22 mouse cellular contexts compared by ENCODE assay signal in genomic region chr6:146005935-146006564, GRCm38 (mm10).
DNase-seq lines count a peak whose midpoint lies in the region; TF ChIP-seq lines count a peak whose summit lies in the region.
"Had no signal": no experiment of that assay in that cellular context is flagged by ENCODE, and none has a peak within 500 bp of the region (broad histone marks: within the 10 kb centered on the region; RNA-seq: fewer than 3 reads in every experiment).

No protein-coding gene starts in this region.

- no peak for TF ChIP-seq RAD21 in CH12.LX (IDR thresholded peaks at IDR 0.05; ENCODE audit: low read depth, low read length)

- H3K79me2 ChIP-seq in C2C12 (ENCODE audit: control insufficient read depth, insufficient read depth) = no peaks in the 10 kb centered on the region
- no peaks in the 10 kb centered on the region for H3K79me2 ChIP-seq in CH12.LX (replicated peaks; ENCODE audit: control insufficient read depth, extremely low read depth, insufficient read depth, poor library complexity, severe bottlenecking)
- H3K79me2 ChIP-seq in myocyte (ENCODE audit: control insufficient read depth, insufficient read depth) = no peaks in the 10 kb centered on the region

- dilution Hi-C loops in CH12.LX (cut with MboI; ENCODE audit: extremely low pct_ligation_motif_present, extremely low pct_unique_long_range_greater_than_20kb, low sequenced_read_pairs) = no loop called here

- H3K27ac ChIP-seq in CH12.LX (ENCODE audit: insufficient read depth, low read depth) = peak overlapping the region; percentile 10; the same call in 1 of the 2 replicates
- H3K27ac ChIP-seq: embryonic facial prominence, embryonic 12.5 days; forebrain, embryonic 13.5 days; stomach, embryonic 15.5 days had no signal

- no peak overlapping the region for H3K9ac ChIP-seq in CH12.LX (ENCODE audit: insufficient read depth, low read depth)
- H3K9ac ChIP-seq: embryonic facial prominence, embryonic 12.5 days; forebrain, embryonic 13.5 days; heart, embryonic 12.5 days; stomach, embryonic 15.5 days had no signal

- in situ Hi-C loops in CH12.LX (cut with MboI; ENCODE audit: low pct_ligation_motif_present, low pct_unique_long_range_greater_than_20kb, low sequenced_read_pairs) = no loop called here

- TF ChIP-seq POLR2A in CH12.LX (IDR thresholded peaks at IDR 0.05; ENCODE audit: low read depth, low read length) (no peak), myocyte (IDR thresholded peaks at IDR 0.05; ENCODE audit: insufficient read length, low read depth) (no peak)

- intact Hi-C loops in heart, postnatal 25 days (cut with DNase I) = no loop called here

- peaks cover 50 to 83% of the 10 kb centered on the region in 2 experiments for H3K4me1 ChIP-seq in CH12.LX (ENCODE audit: control insufficient read depth in 1 of 2, insufficient read depth in 2 of 2)
- H3K4me1 ChIP-seq: stomach, embryonic 15.5 days had no signal

- H3ac ChIP-seq in C2C12 (ENCODE audit: control insufficient read depth, insufficient read length, low read depth) (no peak overlapping the region), myocyte (ENCODE audit: control insufficient read depth, insufficient read length) (no peak overlapping the region)

- peak; percentile 85 for TF ChIP-seq EP300 in CH12.LX (IDR thresholded peaks at IDR 0.05; ENCODE audit: low read length)

- H3K36me3 ChIP-seq in C2C12 (ENCODE audit: control insufficient read depth, insufficient read depth) (no peaks in the 10 kb centered on the region), CH12.LX (replicated peaks in 1 of 2; ENCODE audit: control insufficient read depth in 1 of 2, insufficient read depth in 1 of 2, low read length in 1 of 2) (peaks cover 0 to 15% of the 10 kb centered on the region in 2 experiments), myocyte (ENCODE audit: control insufficient read depth, insufficient read depth) (no peaks in the 10 kb centered on the region)
- H3K36me3 ChIP-seq: embryonic facial prominence, embryonic 12.5 days; heart, embryonic 12.5 days; stomach, embryonic 15.5 days had no signal

- H3K4me3 ChIP-seq in C2C12 (ENCODE audit: insufficient read depth, poor library complexity, severe bottlenecking) = no peak overlapping the region
- H3K4me3 ChIP-seq in CH12.LX (replicated peaks in 1 of 3; ENCODE audit: low read depth in 2 of 3, low read length in 2 of 3, poor library complexity in 1 of 3) = peak overlapping the region in 1 of 3 experiments; percentile 10
- peak overlapping the region; percentile 17 for H3K4me3 ChIP-seq in myocyte
- H3K4me3 ChIP-seq: embryonic facial prominence, embryonic 12.5 days; erythroblast, embryonic 14.5 days; forebrain, embryonic 13.5 days; heart, embryonic 12.5 days; stomach, embryonic 15.5 days had no signal

- H3K27me3 ChIP-seq in C2C12 (ENCODE audit: control insufficient read depth, insufficient read depth, insufficient read length) = no peaks in the 10 kb centered on the region
- H3K27me3 ChIP-seq in CH12.LX (replicated peaks) = no peaks in the 10 kb centered on the region
- H3K27me3 ChIP-seq in myocyte (ENCODE audit: control insufficient read depth, insufficient read depth, insufficient read length) = no peaks in the 10 kb centered on the region
- H3K27me3 ChIP-seq: embryonic facial prominence, embryonic 12.5 days; forebrain, embryonic 13.5 days; heart, embryonic 12.5 days; stomach, embryonic 15.5 days had no signal

- peak; percentile 91 for DNase-seq in heart, adult 11 months
- no peak for DNase-seq in heart, postnatal 25 days (ENCODE audit: low spot score)
- DNase-seq in CH12.LX (ENCODE audit: extremely low read depth) = peak; percentile 45
- DNase-seq in urinary bladder, postnatal 10 days (ENCODE audit: low spot score) = no peak
- DNase-seq in adrenal gland, adult (ENCODE audit: inconsistent age in 2 of 2, low spot score in 1 of 2) = no peak
- DNase-seq: adrenal gland, adult 2 months; cerebellum, adult 18-20 months; cerebellum, postnatal 14 days; heart, adult 18-20 months; heart, postnatal 10 days; kidney, adult 11 months; left cerebral cortex, postnatal 4 days; lung, postnatal 4 days; thymus, adult 18-20 months; thymus, postnatal 4 days had no signal

- H3K79me3 ChIP-seq in C2C12 (ENCODE audit: low read depth) = no peaks in the 10 kb centered on the region

- H3K9me3 ChIP-seq in CH12.LX (replicated peaks; ENCODE audit: low read length) = no peaks in the 10 kb centered on the region
- H3K9me3 ChIP-seq: embryonic facial prominence, embryonic 12.5 days; forebrain, embryonic 13.5 days; heart, embryonic 12.5 days; stomach, embryonic 15.5 days had no signal

- TF ChIP-seq CTCF in C2C12 (IDR thresholded peaks at IDR 0.05; ENCODE audit: control insufficient read depth, insufficient read depth, insufficient read length) = no peak
- no peak for TF ChIP-seq CTCF in CH12.LX (conservative IDR thresholded peaks at IDR 0.05 in 1 of 2, IDR thresholded peaks at IDR 0.05 in 1 of 2; ENCODE audit: low read depth in 2 of 2, low read length in 2 of 2)

- H3K4me2 ChIP-seq in CH12.LX (ENCODE audit: insufficient read depth, low read depth, poor library complexity, severe bottlenecking) (no peak overlapping the region), myocyte (ENCODE audit: low read depth) (peak overlapping the region; percentile 57)
- H3K4me2 ChIP-seq: embryonic facial prominence, embryonic 12.5 days; forebrain, embryonic 13.5 days; heart, embryonic 12.5 days; stomach, embryonic 15.5 days had no signal

TF ChIP-seq in C2C12, 6 proteins besides CTCF, POLR2A, EP300 and RAD21:
- TF ChIP-seq MYOG (IDR thresholded peaks at IDR 0.05; ENCODE audit: control insufficient read depth, extremely low read depth, insufficient read length) = no peak
- TF ChIP-seq FOSL1 (IDR thresholded peaks at IDR 0.05; ENCODE audit: insufficient read depth, low read length, poor library complexity, severe bottlenecking) = no peak
- peak; percentile 32 for TF ChIP-seq CEBPB (IDR thresholded peaks at IDR 0.05; ENCODE audit: low read depth)
- TF ChIP-seq USF1 (IDR thresholded peaks at IDR 0.05; ENCODE audit: low read depth) = no peak
- TF ChIP-seq MYOD1 (IDR thresholded peaks at IDR 0.05; ENCODE audit: control insufficient read depth, insufficient read length, low read depth) = peak; percentile 88
- no peak for TF ChIP-seq MAX (IDR thresholded peaks at IDR 0.05)

TF ChIP-seq in CH12.LX, 34 proteins besides CTCF, POLR2A, EP300 and RAD21 (continues in another document):
- TF ChIP-seq ETS1 (conservative IDR thresholded peaks at IDR 0.05; ENCODE audit: low read depth, low read length) (peak; percentile 79), MAZ (IDR thresholded peaks at IDR 0.05; ENCODE audit: low read depth, low read length) (no peak), CHD1 (IDR thresholded peaks at IDR 0.05; ENCODE audit: low read depth, low read length) (no peak), JUND (conservative IDR thresholded peaks at IDR 0.05; ENCODE audit: low read depth, low read length) (peak; percentile 55; the same call in 1 of the 2 replicates), ZMIZ1 (IDR thresholded peaks at IDR 0.05; ENCODE audit: low read depth, low read length) (no peak), UBTF (IDR thresholded peaks at IDR 0.05; ENCODE audit: low read depth, low read length) (no peak), JUN (IDR thresholded peaks at IDR 0.05; ENCODE audit: insufficient read depth, low read depth, low read length) (peak; percentile 6; the same call in 1 of the 2 replicates), POLR2AphosphoS2 (IDR thresholded peaks at IDR 0.05; ENCODE audit: low read depth, low read length) (no peak), PAX5 (IDR thresholded peaks at IDR 0.05; ENCODE audit: low read length) (no peak), KAT2A (IDR thresholded peaks at IDR 0.05; ENCODE audit: insufficient replicate concordance, low read length) (no peak), IRF4 (IDR thresholded peaks at IDR 0.05; ENCODE audit: low read depth, low read length) (peak; percentile 88), CHD2 (IDR thresholded peaks at IDR 0.05; ENCODE audit: low read length) (0 out of 2 replicates have a peak, but pooled peaks have one; percentile 24), ZC3H11A (IDR thresholded peaks at IDR 0.05; ENCODE audit: low read depth, low read length) (no peak), MYC (IDR thresholded peaks at IDR 0.05; ENCODE audit: low read depth, low read length) (peak; percentile 60; the same call in 1 of the 2 replicates), TBP (conservative IDR thresholded peaks at IDR 0.05; ENCODE audit: low read depth, low read length) (no peak), SIN3A (IDR thresholded peaks at IDR 0.05; ENCODE audit: low read length) (no peak), GABPA (IDR thresholded peaks at IDR 0.05; ENCODE audit: insufficient replicate concordance, low read depth, low read length) (no peak)

TF ChIP-seq in myocyte, 11 proteins besides CTCF, POLR2A, EP300 and RAD21:
- no peak for TF ChIP-seq USF1 (IDR thresholded peaks at IDR 0.05; ENCODE audit: low read depth)
- peak in 2 of 3 experiments; percentile 83 to 88 for TF ChIP-seq MYOG (IDR thresholded peaks at IDR 0.05; ENCODE audit: control insufficient read depth in 1 of 3, insufficient read depth in 1 of 3, insufficient read length in 2 of 3, low read depth in 2 of 3)
- TF ChIP-seq E2F4 (IDR thresholded peaks at IDR 0.05; ENCODE audit: insufficient read depth) = no peak
- peak; percentile 98 for TF ChIP-seq TCF12 (IDR thresholded peaks at IDR 0.05; ENCODE audit: insufficient read depth, poor library complexity, severe bottlenecking)
- TF ChIP-seq TCF3 (IDR thresholded peaks at IDR 0.05; ENCODE audit: insufficient read length, low read depth) = peak; percentile 47
- no peak for TF ChIP-seq MAX (IDR thresholded peaks at IDR 0.05; ENCODE audit: low read depth)
- no peak for TF ChIP-seq SRF (IDR thresholded peaks at IDR 0.05; ENCODE audit: control insufficient read depth, insufficient read length, low read depth)
- TF ChIP-seq POLR2AphosphoS2 (IDR thresholded peaks at IDR 0.05; ENCODE audit: insufficient read length, low read depth) = no peak
- peak; percentile 92 for TF ChIP-seq CEBPB (IDR thresholded peaks at IDR 0.05; ENCODE audit: insufficient read depth, poor library complexity, severe bottlenecking)
- no peak for TF ChIP-seq REST (IDR thresholded peaks at IDR 0.05; ENCODE audit: insufficient read depth, insufficient read length)
- TF ChIP-seq MYOD1 (IDR thresholded peaks at IDR 0.05; ENCODE audit: control insufficient read depth in 1 of 3, insufficient read length in 2 of 3, low read depth in 2 of 3) = peak; percentile 85 to 93 (median 89)

Comparison
In these comparisons a context has a peak if more than half of its experiments do, and no peak if none do; other contexts are left out.
1. DNase-seq: peak in heart, adult 11 months (single experiment) and CH12.LX (single experiment); none in heart, postnatal 25 days (single experiment), urinary bladder, postnatal 10 days (single experiment) and adrenal gland, adult (0 of 2).